Mouse (Mus musculus) kidney, adult 2 months (tissue): ENCODE results near the gene Sec22a. TPM values are rescaled to one million over a fixed set of nuclear protein-coding genes. Genes with fewer than 3 reads are reported as not detected.

ENCODE experiments used
- DNase-seq: peaks from one replicate; pipeline ENCODE4 v3.0.0; 2021
- H3K27ac ChIP-seq: fragments of 200-500 bp; 2 replicates; pipeline ENCODE4 v1.5.1; 2012; ENCODE audit warnings: low read depth, low read length, control low read depth, inconsistent platforms; ENCODE audit not compliant: insufficient read depth
- H3K27me3 ChIP-seq: fragments of 200-500 bp; replicated peaks from 2 replicates; pipeline ENCODE4 v1.6.1; 2012; ENCODE audit warnings: mild to moderate bottlenecking, moderate library complexity, low read length, inconsistent platforms; ENCODE audit not compliant: control insufficient read depth, insufficient read depth
- H3K36me3 ChIP-seq: fragments of 200-500 bp; 2 replicates; pipeline ENCODE4 v1.6.1; 2012; ENCODE audit warnings: mild to moderate bottlenecking, moderate library complexity, low read length, inconsistent platforms; ENCODE audit not compliant: control insufficient read depth, insufficient read depth
- H3K4me1 ChIP-seq: fragments of 200-500 bp; 2 replicates; pipeline ENCODE4 v1.6.1; 2011; ENCODE audit warnings: low read length; ENCODE audit not compliant: control insufficient read depth, insufficient read depth
- H3K4me3 ChIP-seq: fragments of 200-500 bp; 2 replicates; pipeline ENCODE4 v1.5.1; 2011; ENCODE audit warnings: mild to moderate bottlenecking, low read depth, low read length, control low read depth; ENCODE audit not compliant: insufficient read depth
- CTCF ChIP-seq: fragments of 200-500 bp; conservative IDR thresholded peaks from 2 replicates; pipeline ENCODE4 v1.5.1; 2011; ENCODE audit warnings: low read depth, mild to moderate bottlenecking, control low read depth, low read length, moderate library complexity, mixed read lengths; ENCODE audit not compliant: insufficient read depth, insufficient read length
- POLR2A ChIP-seq: fragments of 200-500 bp; IDR thresholded peaks from one replicate; pipeline ENCODE4 v1.6.1; 2011; ENCODE audit warnings: low read depth, low read length, control low read depth
- WGBS: fragments of 180-500 bp; shearing (Covaris S2); methylation state at CpG from one replicate; pipeline ENCODE4 v1.1.7; 2018; 5-methylcytosine and 5-hydroxymethylcytosine counted together
- polyA plus RNA-seq: library from polyadenylated mRNA; depleted of rRNA; stranded (reverse); fragments of >200 nt; gene quantifications from 2 replicates; pipeline ENCODE4 v1.2.3, GENCODE M21; 2012

The Sec22a gene
- polyA plus RNA-seq, 1 experiment = 26.5 TPM

- no peak overlapping the region for H3K27ac ChIP-seq
- no peak overlapping the region for H3K4me3 ChIP-seq
- TF ChIP-seq POLR2A (no peak), CTCF (no peak)
- peak; percentile 21 for DNase-seq
- peaks cover 9% of the 10 kb centered on the region; the same call in 1 of the 2 replicates for H3K4me1 ChIP-seq
- H3K27me3 ChIP-seq = no peaks in the 10 kb centered on the region
- WGBS = 29% methylated on average over 2 of the region's 2 CpGs
- peaks cover 2% of the 10 kb centered on the region; the same call in 1 of the 2 replicates for H3K36me3 ChIP-seq
Observed at GRCm38 (mm10) chr16:35310551-35311110, 53.1 kb downstream of the Sec22a start.

- WGBS = 68% methylated on average over 4 of the region's 4 CpGs
- H3K27ac ChIP-seq = no peak overlapping the region
- H3K4me3 ChIP-seq = no peak overlapping the region
- H3K27me3 ChIP-seq = no peaks in the 10 kb centered on the region
- TF ChIP-seq CTCF (no peak), POLR2A (no peak)
- H3K36me3 ChIP-seq = peaks cover 2% of the 10 kb centered on the region; the same call in 1 of the 2 replicates
- H3K4me1 ChIP-seq = peaks cover 9% of the 10 kb centered on the region; the same call in 1 of the 2 replicates
- peak; percentile 53 for DNase-seq
Observed at GRCm38 (mm10) chr16:35309634-35310033, 54.1 kb downstream of the Sec22a start.

- no peaks in the 10 kb centered on the region for H3K27me3 ChIP-seq
- H3K4me3 ChIP-seq = no peak overlapping the region
- no peak overlapping the region for H3K27ac ChIP-seq
- H3K36me3 ChIP-seq = peaks cover 2% of the 10 kb centered on the region; the same call in 1 of the 2 replicates
- DNase-seq = no peak
- no peak for TF ChIP-seq POLR2A
- no peak for TF ChIP-seq CTCF
- peaks cover 9% of the 10 kb centered on the region; the same call in 1 of the 2 replicates for H3K4me1 ChIP-seq
- 94% methylated on average over 6 of the region's 6 CpGs for WGBS
Observed at GRCm38 (mm10) chr16:35308486-35309143, 55.1 kb downstream of the Sec22a start.

- Histone ChIP-seq H3K27ac (no peak overlapping the region), H3K27me3 (no peaks in the 10 kb centered on the region), H3K36me3 (0 out of 2 replicates have a peak, but pooled peaks cover under 1% of the 10 kb centered on the region), H3K4me3 (no peak overlapping the region), H3K4me1 (peaks cover 9% of the 10 kb centered on the region; the same call in 1 of the 2 replicates)
- no peak for DNase-seq
- TF ChIP-seq POLR2A (no peak), CTCF (no peak)
- 90% methylated on average over 6 of the region's 6 CpGs for WGBS
Observed at GRCm38 (mm10) chr16:35308016-35308415, 55.7 kb downstream of the Sec22a start.

GRCm38 (mm10) chr16:35307331-35307730 is 56.4 kb downstream of the Sec22a start:
- Histone ChIP-seq H3K4me1 (peaks cover 9% of the 10 kb centered on the region; the same call in 1 of the 2 replicates), H3K4me3 (no peak overlapping the region), H3K27me3 (no peaks in the 10 kb centered on the region), H3K36me3 (no peaks in the 10 kb centered on the region), H3K27ac (no peak overlapping the region)
- TF ChIP-seq CTCF = no peak
- no peak for TF ChIP-seq POLR2A
- 83% methylated on average over 2 of the region's 2 CpGs for WGBS
- DNase-seq = no peak

GRCm38 (mm10) chr16:35306631-35307030 is 57.1 kb downstream of the Sec22a start:
- no peaks in the 10 kb centered on the region for H3K27me3 ChIP-seq
- no peak overlapping the region for H3K27ac ChIP-seq
- no peaks in the 10 kb centered on the region for H3K36me3 ChIP-seq
- H3K4me3 ChIP-seq = no peak overlapping the region
- peaks cover 9% of the 10 kb centered on the region; the same call in 1 of the 2 replicates for H3K4me1 ChIP-seq
- DNase-seq = no peak
- TF ChIP-seq POLR2A (no peak), CTCF (no peak)
- WGBS = 82% methylated on average over 2 of the region's 2 CpGs

GRCm38 (mm10) chr16:35305226-35305625 is 58.5 kb downstream of the Sec22a start:
- no peak for TF ChIP-seq CTCF
- TF ChIP-seq POLR2A = no peak
- no peaks in the 10 kb centered on the region for H3K27me3 ChIP-seq
- H3K36me3 ChIP-seq = no peaks in the 10 kb centered on the region
- no peak for DNase-seq
- H3K4me3 ChIP-seq = no peak overlapping the region
- 90% methylated on average over 7 of the region's 7 CpGs for WGBS
- H3K27ac ChIP-seq = no peak overlapping the region
- H3K4me1 ChIP-seq = peaks cover 5% of the 10 kb centered on the region; the same call in 1 of the 2 replicates
